Mouse (Mus musculus) lung, adult 2 months (tissue): ENCODE data around the gene Syt16.

Source experiments
- CTCF ChIP-seq: fragments of 200-500 bp; IDR thresholded peaks from 2 replicates; pipeline ENCODE4 v1.5.1; 2011; ENCODE audit warnings: mild to moderate bottlenecking, low read length, control low read depth; ENCODE audit not compliant: insufficient read depth
- POLR2A ChIP-seq: fragments of 200-500 bp; IDR thresholded peaks from 2 replicates; pipeline ENCODE4 v1.6.1; 2011; ENCODE audit warnings: low read depth, mild to moderate bottlenecking, control low read depth, low read length, borderline replicate concordance; ENCODE audit errors: extremely low read depth

GRCm38 (mm10) chr12:74321981-74322380, 324.5 kb downstream of the Syt16 start:
- TF ChIP-seq POLR2A = no peak
- TF ChIP-seq CTCF = no peak
